In the genomic region with DNA sequence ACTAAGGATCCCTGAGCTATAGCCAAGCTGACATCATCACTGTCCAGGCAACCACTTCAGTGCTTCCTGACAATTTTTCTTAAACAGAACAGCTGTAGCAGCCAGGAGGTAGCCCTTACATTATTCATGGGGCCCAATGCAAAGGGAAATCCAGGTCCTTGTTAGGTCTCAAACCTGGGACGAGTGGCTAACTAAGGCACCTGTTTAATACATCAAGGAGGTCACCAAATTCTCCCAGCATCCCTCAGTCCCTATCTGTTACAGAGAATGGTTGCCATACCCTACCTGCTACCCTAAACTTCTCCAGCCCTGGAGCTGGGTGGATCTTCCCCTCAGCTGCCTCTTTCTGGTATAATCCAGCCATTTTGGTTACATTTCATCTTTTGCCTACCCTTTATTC, we compare ENCODE assay signal across 16 mouse cellular contexts.
"Had no signal": no experiment of that assay in that cellular context is flagged by ENCODE, and none has a peak within 500 bp of the region (broad histone marks: within the 10 kb centered on the region; RNA-seq: fewer than 3 reads in every experiment).

No protein-coding gene starts in this region.

- H3K9ac ChIP-seq: neural tube, embryonic 13.5 days; neural tube, embryonic 15.5 days; stomach, embryonic 15.5 days had no signal

- H3K27me3 ChIP-seq: neural tube, embryonic 13.5 days; neural tube, embryonic 15.5 days; stomach, embryonic 15.5 days had no signal

- H3K4me2 ChIP-seq: neural tube, embryonic 13.5 days; neural tube, embryonic 15.5 days; stomach, embryonic 15.5 days had no signal

- DNase-seq: retina, postnatal 1 day; right cerebral cortex, adult 18-20 months; right cerebral cortex, postnatal 14 days; right cerebral cortex, postnatal 25 days; right cerebral cortex, postnatal 4 days; spleen, adult 18-20 months; thymus, adult 18-20 months; thymus, adult 2 months; thymus, postnatal 14 days; thymus, postnatal 25 days; thymus, postnatal 36 days; thymus, postnatal 4 days had no signal

- H3K4me3 ChIP-seq: neural tube, embryonic 13.5 days; neural tube, embryonic 15.5 days; stomach, embryonic 15.5 days had no signal

- H3K36me3 ChIP-seq: neural tube, embryonic 13.5 days; neural tube, embryonic 15.5 days; stomach, embryonic 15.5 days had no signal

- H3K9me3 ChIP-seq: neural tube, embryonic 13.5 days; neural tube, embryonic 15.5 days; stomach, embryonic 15.5 days had no signal

- H3K27ac ChIP-seq: neural tube, embryonic 13.5 days; neural tube, embryonic 15.5 days; stomach, embryonic 15.5 days; stomach, postnatal 0 days had no signal
